Mouse (Mus musculus) liver, adult (tissue): ENCODE measurements at regions not wholly inside any gene's neighbourhood (a gene's known extent, or its start where the extent isn't known, plus 50 kb on each side); places are given as distances from the start of the nearest gene placed in this dataset.

Experiments used
- GATA4 ChIP-seq: IDR thresholded peaks from 2 replicates; pipeline ENCODE4 v1.6.1; 2014; ENCODE audit warnings: mild to moderate bottlenecking, low read length; ENCODE audit not compliant: insufficient replicate concordance

- no peak for TF ChIP-seq GATA4
These were observed 515.3 kb upstream of the N6amt1 start for GRCm38 (mm10) chr16:86838457-86839337.

DNA sequence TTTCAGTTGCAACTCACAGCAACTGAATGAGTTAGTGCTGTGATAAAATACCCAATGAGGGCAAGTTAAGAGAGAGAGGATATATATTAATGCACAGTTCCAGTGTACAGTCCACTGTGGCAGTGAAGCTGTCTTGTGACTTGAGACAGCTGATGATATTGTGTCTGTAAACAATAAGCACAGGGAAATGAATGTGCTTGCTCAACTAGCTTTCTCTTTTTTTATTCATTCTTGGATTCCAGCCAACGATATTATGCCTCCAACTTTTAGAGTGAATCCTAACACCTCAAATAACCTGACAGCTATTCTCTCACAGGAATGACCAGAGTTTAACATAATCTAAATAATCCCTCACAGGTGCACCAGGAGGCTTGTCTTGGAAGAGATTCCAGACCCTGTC is 526.3 kb upstream of the N6amt1 start:
- no peak for TF ChIP-seq GATA4

DNA sequence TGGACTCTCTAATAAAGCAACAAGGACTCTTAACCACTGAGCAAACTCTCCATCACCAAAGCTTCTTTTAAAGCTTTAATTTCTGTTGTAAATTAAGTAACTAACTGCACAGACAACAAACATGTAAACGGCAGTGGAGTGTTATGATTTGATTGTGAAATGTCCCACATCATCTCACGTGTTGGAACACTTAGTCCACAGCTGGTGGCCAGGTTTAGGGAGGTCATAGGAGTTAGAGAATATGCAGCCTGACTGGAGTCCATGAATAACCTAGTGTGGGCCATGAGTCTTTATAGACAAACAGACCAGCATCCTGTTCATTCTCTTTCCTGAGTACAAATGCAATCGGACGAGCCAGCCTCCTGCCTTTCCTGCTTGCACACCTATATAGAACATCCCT is 527.3 kb upstream of the N6amt1 start:
- TF ChIP-seq GATA4, result no peak

DNA sequence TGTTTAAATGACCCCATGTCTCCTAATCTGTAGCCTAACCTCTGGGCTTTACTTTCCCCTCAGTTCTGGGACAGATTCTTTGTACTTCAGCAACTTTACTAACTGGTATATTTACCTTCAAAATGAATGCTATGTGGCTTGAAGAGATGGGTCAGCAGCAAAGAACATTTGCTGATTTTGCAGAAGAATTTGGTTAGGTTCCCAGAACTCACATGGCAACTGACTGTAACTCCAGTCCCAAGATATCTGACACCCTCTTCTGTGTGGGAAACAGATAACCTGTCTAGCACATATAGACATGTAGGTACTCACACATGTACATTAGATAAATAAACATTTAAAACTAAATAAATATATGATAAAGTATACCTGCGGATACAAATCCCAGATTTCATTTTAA is 530.5 kb upstream of the N6amt1 start:
- no peak for TF ChIP-seq GATA4

GRCm38 (mm10) chr16:86821586-86821985 is 532.4 kb upstream of the N6amt1 start:
- no peak for TF ChIP-seq GATA4

DNA sequence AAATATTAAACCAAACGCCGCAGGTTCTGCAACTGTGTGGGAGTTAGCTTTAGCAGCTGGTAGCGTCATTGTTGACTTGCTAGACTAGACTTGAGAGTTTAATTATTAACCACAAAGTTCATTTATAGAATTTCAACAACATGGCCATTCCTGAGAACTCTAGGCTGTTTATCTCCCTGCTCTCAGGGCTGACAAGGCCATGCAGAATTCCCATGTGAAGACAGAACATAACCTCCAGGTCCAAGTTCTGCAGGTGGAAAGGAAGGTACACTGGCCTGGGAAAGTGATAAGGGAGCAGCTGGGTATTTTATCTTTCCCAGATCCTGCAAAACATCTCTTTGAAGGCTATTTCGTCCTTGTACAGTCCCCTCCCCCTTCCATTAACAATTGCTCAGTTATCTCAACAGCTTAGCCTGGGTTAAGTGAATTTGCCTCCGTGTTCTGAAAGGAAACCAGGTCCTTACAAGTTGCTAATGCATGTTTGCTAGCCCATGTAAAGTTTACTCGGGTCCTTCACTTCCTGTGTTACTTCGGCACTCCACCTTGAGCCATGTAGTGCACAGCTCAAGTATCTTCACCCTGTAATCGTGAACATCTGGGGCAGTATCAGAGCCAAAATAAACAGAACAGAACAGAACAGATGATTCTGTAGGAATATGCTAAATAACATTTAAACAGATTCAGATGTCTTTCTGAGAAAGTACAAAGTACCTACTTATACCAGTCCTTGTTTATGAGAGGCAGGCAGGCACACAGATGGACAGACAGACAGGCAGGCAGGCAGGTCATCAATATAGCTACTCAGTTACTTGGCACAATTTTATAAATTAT is 537.0 kb upstream of the N6amt1 start:
- TF ChIP-seq GATA4, result no peak

- no peak for TF ChIP-seq GATA4
These were observed 538.0 kb upstream of the N6amt1 start for GRCm38 (mm10) chr16:86816006-86816405.

DNA sequence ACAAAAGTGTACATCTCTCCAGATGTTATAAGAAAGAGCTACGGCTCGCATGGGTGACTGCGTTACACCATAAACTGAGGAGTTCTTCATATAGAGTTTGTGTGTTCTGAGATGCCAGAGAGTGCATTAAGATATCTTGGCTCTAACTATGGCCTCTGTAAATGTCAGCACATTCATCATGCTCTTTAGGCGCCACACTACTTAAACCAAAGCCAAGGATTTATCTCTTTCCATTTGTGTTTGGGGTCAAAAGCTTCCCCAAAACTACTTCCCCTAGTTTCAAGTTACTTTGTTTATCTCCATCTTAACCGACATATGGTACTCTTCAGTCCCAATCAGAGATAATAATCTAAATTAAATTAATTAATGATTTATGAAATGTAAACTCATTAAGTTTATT is 541.3 kb upstream of the N6amt1 start:
- TF ChIP-seq GATA4, result no peak

DNA sequence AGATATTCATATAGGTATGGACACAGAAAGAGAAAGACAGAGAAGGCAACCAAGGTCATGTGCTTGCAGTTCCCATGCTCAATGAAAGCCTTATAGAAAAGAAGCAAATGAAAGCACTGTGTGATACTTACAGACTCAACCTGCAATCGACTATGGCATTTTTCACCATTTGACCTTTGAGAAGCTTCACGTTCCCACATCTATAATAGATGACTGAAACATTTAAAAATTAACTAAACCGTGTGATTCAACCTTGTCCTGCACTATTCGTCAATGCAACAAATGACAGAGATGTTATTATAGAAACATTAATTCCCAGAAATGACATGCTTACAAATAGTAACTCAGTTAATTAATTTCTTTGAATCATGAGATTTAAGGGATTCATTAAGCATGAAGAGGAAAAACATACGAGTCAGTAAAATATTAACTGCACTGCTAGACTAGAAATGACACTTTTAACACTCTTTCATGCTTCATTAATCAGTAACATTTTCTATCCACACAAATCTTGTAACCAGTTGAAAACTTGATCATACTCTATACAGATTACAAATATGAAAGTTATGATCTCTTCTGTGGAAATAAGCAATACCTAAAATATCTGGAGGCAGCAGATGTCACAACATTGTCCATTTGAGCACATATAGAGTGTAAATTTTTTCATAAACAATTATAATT is 545.2 kb upstream of the N6amt1 start:
- no peak for TF ChIP-seq GATA4

DNA sequence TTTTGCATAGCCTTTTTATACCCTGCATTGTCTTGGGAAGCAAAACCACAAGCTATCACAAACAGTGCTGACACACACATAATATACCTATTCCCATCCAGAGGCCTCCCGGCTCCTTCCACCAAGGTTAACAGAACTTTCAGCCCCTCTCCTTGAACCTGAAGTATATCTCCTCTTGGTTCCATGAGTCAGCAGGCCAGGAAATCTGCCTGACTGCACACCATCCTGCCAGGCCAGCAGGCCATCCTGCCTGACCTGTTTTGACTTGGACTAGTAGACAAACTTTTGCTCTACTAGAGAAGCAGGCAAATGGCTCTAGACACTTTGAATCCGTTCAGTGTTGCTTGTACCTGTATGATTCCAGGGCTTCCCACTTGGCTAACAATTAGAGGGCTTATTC is 547.6 kb upstream of the N6amt1 start:
- no peak for TF ChIP-seq GATA4

GRCm38 (mm10) chr16:86776086-86776485 is 577.9 kb upstream of the N6amt1 start:
- no peak for TF ChIP-seq GATA4

- no peak for TF ChIP-seq GATA4
These were observed 581.4 kb upstream of the N6amt1 start for GRCm38 (mm10) chr16:86772586-86772985.

DNA sequence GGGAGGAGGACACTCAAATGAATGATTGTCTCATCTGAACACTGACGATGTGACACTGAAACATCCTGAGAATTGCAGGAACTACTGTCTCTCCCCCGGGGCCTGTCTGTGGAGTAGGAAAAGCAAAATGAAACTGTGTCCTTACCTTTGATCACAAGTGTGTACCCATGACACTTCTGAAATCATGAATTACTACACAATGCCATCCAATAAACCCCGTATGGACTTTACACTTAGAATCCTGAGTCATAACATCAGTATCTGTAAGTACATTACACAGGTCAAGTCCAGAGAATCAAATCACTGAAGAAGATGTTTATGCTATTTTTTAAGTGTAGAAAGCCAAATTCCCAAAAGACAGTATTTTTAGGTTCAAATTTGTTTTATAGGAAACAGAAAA is 585.1 kb upstream of the N6amt1 start:
- TF ChIP-seq GATA4, result no peak

GRCm38 (mm10) chr16:86768355-86768754 is 585.6 kb upstream of the N6amt1 start:
- TF ChIP-seq GATA4, result no peak

GRCm38 (mm10) chr16:86765974-86766373 is 588.0 kb upstream of the N6amt1 start:
- TF ChIP-seq GATA4, result no peak

DNA sequence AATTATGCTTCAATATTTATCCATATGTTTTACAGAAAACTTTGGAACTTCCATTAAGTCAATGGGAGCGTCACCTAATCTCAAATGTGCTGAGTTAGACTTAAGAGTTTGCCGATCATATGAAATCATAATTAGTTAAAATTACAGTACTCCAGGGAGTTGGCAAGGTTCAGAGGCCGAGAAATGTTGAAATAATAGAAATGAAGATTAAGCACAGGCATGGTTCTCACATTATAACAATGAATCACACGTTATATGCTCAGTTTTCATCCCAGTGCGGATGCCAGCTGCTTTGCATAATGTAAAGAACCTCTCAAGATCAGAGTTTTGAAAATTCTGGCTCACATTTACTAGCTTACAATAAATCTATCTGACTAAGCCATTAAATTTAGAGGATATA is 612.7 kb upstream of the N6amt1 start:
- no peak for TF ChIP-seq GATA4
